12 mouse cellular contexts compared by ENCODE assay signal in the genomic region with DNA sequence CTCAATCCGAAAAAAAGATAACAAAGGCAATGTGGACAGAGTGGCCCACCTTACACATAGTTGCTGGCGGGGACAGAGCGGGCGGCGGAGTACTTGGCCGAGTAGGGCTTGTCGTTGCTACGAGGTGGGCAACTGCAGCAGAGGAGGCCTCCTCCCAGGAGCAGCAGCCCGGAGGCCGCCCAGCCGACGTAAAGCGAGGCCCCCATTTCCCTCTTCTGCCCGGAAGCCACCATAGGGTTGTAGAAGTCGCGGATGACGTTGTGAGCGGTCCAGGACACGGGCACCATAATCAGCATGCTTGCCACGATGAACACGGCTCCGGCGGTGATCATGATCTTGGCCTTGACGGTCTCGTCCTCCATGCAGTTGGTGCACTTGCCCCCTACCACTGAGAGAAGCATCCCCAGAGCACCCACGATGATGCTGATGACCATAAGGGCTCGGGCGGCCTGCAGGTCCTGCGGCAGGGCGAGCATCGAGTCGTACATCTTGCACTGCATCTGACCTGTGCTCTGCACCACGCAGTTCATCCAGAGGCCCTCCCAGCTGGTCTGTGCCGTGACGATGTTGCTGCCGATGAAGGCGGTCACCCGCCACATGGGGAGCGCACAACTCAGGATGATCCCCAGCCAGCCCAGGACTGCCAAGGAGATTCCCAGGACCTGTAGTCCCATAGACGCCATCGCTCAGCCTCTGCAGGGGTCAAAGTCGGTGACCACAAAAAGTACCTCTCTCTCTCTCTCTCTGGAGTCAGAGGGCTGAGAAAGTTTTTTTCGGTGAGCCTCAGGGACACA. TPM values are rescaled to one million over a fixed set of nuclear protein-coding genes. Genes with fewer than 3 reads are reported as not detected.
A peak's percentile ranks its signal among the peaks of the same experiment; 100 is the strongest.
DNase-seq lines count a peak whose midpoint lies in the region; ATAC-seq and TF ChIP-seq lines count a peak whose summit lies in the region.
"Had no signal": no experiment of that assay in that cellular context is flagged by ENCODE, and none has a peak within 500 bp of the region (broad histone marks: within the 10 kb centered on the region; RNA-seq: fewer than 3 reads in every experiment).

No protein-coding gene starts in this region.

- TF ChIP-seq POLR2A in testis, adult 2 months (IDR thresholded peaks at IDR 0.05; ENCODE audit: control insufficient read depth, low read depth, low read length): 0 out of 2 replicates have a peak, but pooled peaks have one; percentile 6

- ATAC-seq in hindbrain, embryonic 16.5 days: no peak
- no peak for ATAC-seq in hindbrain, embryonic 15.5 days (ENCODE audit: low FRiP score, low read depth)
- ATAC-seq in stomach, embryonic 16.5 days (ENCODE audit: insufficient read depth, low FRiP score): 0 out of 2 replicates have a peak, but pooled peaks have one; percentile 10

- 14% methylated on average over 43 of the region's 43 CpGs for WGBS in hindbrain, embryonic 10.5 days
- 18% methylated on average over 43 of the region's 43 CpGs for WGBS in hindbrain, embryonic 16.5 days
- WGBS in hindbrain, embryonic 15.5 days: 24% methylated on average over 41 of the region's 43 CpGs
- WGBS in stomach, embryonic 16.5 days: 21% methylated on average over 43 of the region's 43 CpGs

- peaks cover 23% of the 10 kb centered on the region for H3K4me1 ChIP-seq in hindbrain, embryonic 10.5 days (replicated peaks)
- peaks cover 5% of the 10 kb centered on the region; the same call in 1 of the 2 replicates for H3K4me1 ChIP-seq in hindbrain, embryonic 16.5 days (ENCODE audit: control insufficient read depth, insufficient read depth, low read depth, low read length)
- H3K4me1 ChIP-seq in testis, adult 2 months (ENCODE audit: control insufficient read depth, insufficient read depth, low read length): peaks cover 12% of the 10 kb centered on the region
- H3K4me1 ChIP-seq in hindbrain, embryonic 15.5 days (replicated peaks): 0 out of 2 replicates have a peak, but pooled peaks cover 2% of the 10 kb centered on the region
- peaks cover 17% of the 10 kb centered on the region for H3K4me1 ChIP-seq in stomach, embryonic 16.5 days (ENCODE audit: control insufficient read depth, insufficient read depth, low read length)

- peak overlapping the region; percentile 65 for H3K27ac ChIP-seq in hindbrain, embryonic 10.5 days
- no peak overlapping the region for H3K27ac ChIP-seq in hindbrain, embryonic 16.5 days (ENCODE audit: low read depth, low read length)
- H3K27ac ChIP-seq in testis, adult 2 months (ENCODE audit: control insufficient read depth, insufficient read depth, low read depth, low read length): no peak overlapping the region
- no peak overlapping the region for H3K27ac ChIP-seq in hindbrain, embryonic 15.5 days (replicated peaks)
- H3K27ac ChIP-seq in stomach, embryonic 16.5 days (ENCODE audit: low read length): peak overlapping the region; percentile 94
- no peak overlapping the region for H3K27ac ChIP-seq in layer of hippocampus, adult 2 months
- H3K27ac ChIP-seq: neural tube, embryonic 13.5 days had no signal

- H3K9ac ChIP-seq in hindbrain, embryonic 16.5 days (ENCODE audit: low read depth, low read length): no peak overlapping the region
- H3K9ac ChIP-seq in hindbrain, embryonic 15.5 days: no peak overlapping the region
- H3K9ac ChIP-seq in stomach, embryonic 16.5 days (ENCODE audit: low read length): peak overlapping the region; percentile 76
- H3K9ac ChIP-seq: neural tube, embryonic 13.5 days had no signal

- H3K4me3 ChIP-seq in hindbrain, embryonic 10.5 days: peak overlapping the region; percentile 42
- no peak overlapping the region for H3K4me3 ChIP-seq in hindbrain, embryonic 16.5 days (ENCODE audit: low read length)
- peak overlapping the region; percentile 34 for H3K4me3 ChIP-seq in testis, adult 2 months (ENCODE audit: control insufficient read depth, low read depth, low read length)
- no peak overlapping the region for H3K4me3 ChIP-seq in hindbrain, embryonic 15.5 days
- peak overlapping the region; percentile 54 for H3K4me3 ChIP-seq in stomach, embryonic 16.5 days (replicated peaks; ENCODE audit: low read length)
- no peak overlapping the region for H3K4me3 ChIP-seq in layer of hippocampus, adult 2 months
- H3K4me3 ChIP-seq: neural tube, embryonic 13.5 days had no signal

- peaks cover 51% of the 10 kb centered on the region for H3K27me3 ChIP-seq in hindbrain, embryonic 10.5 days (ENCODE audit: insufficient read depth, poor library complexity, severe bottlenecking)
- H3K27me3 ChIP-seq in hindbrain, embryonic 16.5 days (replicated peaks; ENCODE audit: control insufficient read depth, insufficient read depth, low read length): peaks cover 12% of the 10 kb centered on the region
- H3K27me3 ChIP-seq in testis, adult 2 months (ENCODE audit: control insufficient read depth, insufficient read depth, low read length): peaks cover 2% of the 10 kb centered on the region; the same call in 1 of the 2 replicates
- H3K27me3 ChIP-seq in hindbrain, embryonic 15.5 days: peaks cover 21% of the 10 kb centered on the region
- H3K27me3 ChIP-seq in stomach, embryonic 16.5 days (ENCODE audit: control insufficient read depth, insufficient read depth, low read length): no peaks in the 10 kb centered on the region

- H3K9me3 ChIP-seq in hindbrain, embryonic 10.5 days: no peaks in the 10 kb centered on the region
- H3K9me3 ChIP-seq in hindbrain, embryonic 16.5 days (ENCODE audit: control insufficient read depth, low read length): no peaks in the 10 kb centered on the region
- no peaks in the 10 kb centered on the region for H3K9me3 ChIP-seq in hindbrain, embryonic 15.5 days
- no peaks in the 10 kb centered on the region for H3K9me3 ChIP-seq in stomach, embryonic 16.5 days (replicated peaks; ENCODE audit: control insufficient read depth, low read length)
- H3K9me3 ChIP-seq: neural tube, embryonic 13.5 days had no signal

- TF ChIP-seq CTCF in testis, adult 2 months (IDR thresholded peaks at IDR 0.05; ENCODE audit: control insufficient read depth, insufficient read depth, insufficient replicate concordance, low read depth, low read length): no peak
- TF ChIP-seq CTCF in layer of hippocampus, adult 2 months (conservative IDR thresholded peaks at IDR 0.05): no peak

- no peak overlapping the region for H3K4me2 ChIP-seq in hindbrain, embryonic 16.5 days (ENCODE audit: low read length)
- peak overlapping the region; percentile 1; the same call in 1 of the 2 replicates for H3K4me2 ChIP-seq in hindbrain, embryonic 15.5 days
- peak overlapping the region; percentile 38 for H3K4me2 ChIP-seq in stomach, embryonic 16.5 days (ENCODE audit: low read depth, low read length)
- H3K4me2 ChIP-seq: neural tube, embryonic 13.5 days had no signal

- no peaks in the 10 kb centered on the region for H3K36me3 ChIP-seq in hindbrain, embryonic 10.5 days
- H3K36me3 ChIP-seq in hindbrain, embryonic 16.5 days (ENCODE audit: control insufficient read depth, insufficient read depth, low read length): no peaks in the 10 kb centered on the region
- H3K36me3 ChIP-seq in testis, adult 2 months (ENCODE audit: control insufficient read depth, insufficient read depth, low read length): no peaks in the 10 kb centered on the region
- H3K36me3 ChIP-seq in hindbrain, embryonic 15.5 days: no peaks in the 10 kb centered on the region
- no peaks in the 10 kb centered on the region for H3K36me3 ChIP-seq in stomach, embryonic 16.5 days (ENCODE audit: control insufficient read depth, insufficient read depth, low read length)
- H3K36me3 ChIP-seq: neural tube, embryonic 13.5 days had no signal

- DNase-seq in hindbrain, embryonic 10.5 days (ENCODE audit: low spot score): peak; percentile 20
- DNase-seq in testis, postnatal 10 days (ENCODE audit: low spot score): no peak
- DNase-seq in layer of hippocampus, adult 2 months (ENCODE audit: low spot score in 2 of 2): no peak
- no peak for DNase-seq in cerebellum, postnatal 36 days
- DNase-seq: heart, postnatal 4 days had no signal

RNA-seq across cellular contexts. Expression of a gene that starts 0.5 kb away (rescaled TPM):
- 9.9 and 11.0 TPM in 2 replicates for polyA plus RNA-seq in hindbrain, embryonic 10.5 days (2016; fragmentation: Nextera tagmentation; extraction: Ambion mirVana)
- not detected in 2 replicates for polyA plus RNA-seq in hindbrain, embryonic 16.5 days (2015; fragmentation: Nextera tagmentation; extraction: Ambion mirVana)
- polyA plus RNA-seq in testis, adult 2 months (2012; rRNA removed): 0.21 and 4.0 TPM in 2 replicates
- 0.10 TPM in 1 of 2 replicates, not detected in the other for polyA plus RNA-seq in hindbrain, embryonic 15.5 days (2015; fragmentation: Nextera tagmentation; extraction: Ambion mirVana)
- polyA plus RNA-seq in stomach, embryonic 16.5 days (2015; fragmentation: Nextera tagmentation; extraction: Ambion mirVana): 73.1 and 90.8 TPM in 2 replicates
- total RNA-seq in layer of hippocampus, adult 2 months (2021): not detected
- total RNA-seq: left cerebral cortex, postnatal 36 days had no signal

RNA-seq across cellular contexts. Expression of a gene that starts 14.1 kb away (rescaled TPM):
- polyA plus RNA-seq in hindbrain, embryonic 10.5 days (2016; fragmentation: Nextera tagmentation; extraction: Ambion mirVana): 12.0 and 12.6 TPM in 2 replicates
- polyA plus RNA-seq in hindbrain, embryonic 16.5 days (2015; fragmentation: Nextera tagmentation; extraction: Ambion mirVana): 5.2 and 7.0 TPM in 2 replicates
- 6.3 and 6.9 TPM in 2 replicates for polyA plus RNA-seq in testis, adult 2 months (2012; rRNA removed)
- polyA plus RNA-seq in hindbrain, embryonic 15.5 days (2015; fragmentation: Nextera tagmentation; extraction: Ambion mirVana): 6.5 and 6.8 TPM in 2 replicates
- 14.1 and 14.8 TPM in 2 replicates for polyA plus RNA-seq in stomach, embryonic 16.5 days (2015; fragmentation: Nextera tagmentation; extraction: Ambion mirVana)
- total RNA-seq in layer of hippocampus, adult 2 months (2021): 10 to 100 TPM in 1 of 2 experiments, 1 to 10 TPM in 1; 8.2 to 10.8 TPM

RNA-seq across cellular contexts. Expression of a gene that starts 30.9 kb away (rescaled TPM):
- 2.8 and 3.9 TPM in 2 replicates for polyA plus RNA-seq in hindbrain, embryonic 10.5 days (2016; fragmentation: Nextera tagmentation; extraction: Ambion mirVana)
- polyA plus RNA-seq in hindbrain, embryonic 16.5 days (2015; fragmentation: Nextera tagmentation; extraction: Ambion mirVana): not detected in 2 replicates
- 11.2 and 12.2 TPM in 2 replicates for polyA plus RNA-seq in testis, adult 2 months (2012; rRNA removed)
- 0.23 TPM in 1 of 2 replicates, not detected in the other for polyA plus RNA-seq in hindbrain, embryonic 15.5 days (2015; fragmentation: Nextera tagmentation; extraction: Ambion mirVana)
- 8.6 and 13.5 TPM in 2 replicates for polyA plus RNA-seq in stomach, embryonic 16.5 days (2015; fragmentation: Nextera tagmentation; extraction: Ambion mirVana)
- total RNA-seq in layer of hippocampus, adult 2 months (2021): not detected
- total RNA-seq: heart, postnatal 4 days; left cerebral cortex, postnatal 36 days had no signal

RNA-seq across cellular contexts. Expression of a gene that starts 39.7 kb away (rescaled TPM):
- polyA plus RNA-seq in hindbrain, embryonic 10.5 days (2016; fragmentation: Nextera tagmentation; extraction: Ambion mirVana): not detected in 2 replicates
- not detected in 2 replicates for polyA plus RNA-seq in hindbrain, embryonic 16.5 days (2015; fragmentation: Nextera tagmentation; extraction: Ambion mirVana)
- polyA plus RNA-seq in testis, adult 2 months (2012; rRNA removed): 293 and 298 TPM in 2 replicates
- polyA plus RNA-seq in hindbrain, embryonic 15.5 days (2015; fragmentation: Nextera tagmentation; extraction: Ambion mirVana): not detected in 2 replicates
- not detected in 2 replicates for polyA plus RNA-seq in stomach, embryonic 16.5 days (2015; fragmentation: Nextera tagmentation; extraction: Ambion mirVana)
- not detected for total RNA-seq in layer of hippocampus, adult 2 months (2021)
- total RNA-seq: heart, postnatal 4 days; left cerebral cortex, postnatal 36 days; MEL had no signal
- polyA plus RNA-seq: neural tube, embryonic 13.5 days had no signal

RNA-seq across cellular contexts. Expression of a gene that starts 39.8 kb away (rescaled TPM):
- 7.9 and 16.3 TPM in 2 replicates for polyA plus RNA-seq in hindbrain, embryonic 10.5 days (2016; fragmentation: Nextera tagmentation; extraction: Ambion mirVana)
- 4.2 and 4.6 TPM in 2 replicates for polyA plus RNA-seq in hindbrain, embryonic 16.5 days (2015; fragmentation: Nextera tagmentation; extraction: Ambion mirVana)
- 8.7 and 19.7 TPM in 2 replicates for polyA plus RNA-seq in testis, adult 2 months (2012; rRNA removed)
- polyA plus RNA-seq in hindbrain, embryonic 15.5 days (2015; fragmentation: Nextera tagmentation; extraction: Ambion mirVana): 2.2 and 2.8 TPM in 2 replicates
- polyA plus RNA-seq in stomach, embryonic 16.5 days (2015; fragmentation: Nextera tagmentation; extraction: Ambion mirVana): 83.9 and 89.2 TPM in 2 replicates
- under 1 TPM in 1 of 2 experiments, not detected in 1; 0.37 TPM for total RNA-seq in layer of hippocampus, adult 2 months (2021)
- total RNA-seq: MEL had no signal

Comparison
In these comparisons a context has a peak if more than half of its experiments do, and no peak if none do; other contexts are left out.
1. H3K27ac ChIP-seq: peak in hindbrain, embryonic 10.5 days (single experiment) and stomach, embryonic 16.5 days (single experiment); none in hindbrain, embryonic 16.5 days (single experiment), testis, adult 2 months (single experiment), hindbrain, embryonic 15.5 days (single experiment) and layer of hippocampus, adult 2 months (single experiment).
2. H3K4me3 ChIP-seq: peak in hindbrain, embryonic 10.5 days (single experiment), testis, adult 2 months (single experiment) and stomach, embryonic 16.5 days (single experiment); none in hindbrain, embryonic 16.5 days (single experiment), hindbrain, embryonic 15.5 days (single experiment) and layer of hippocampus, adult 2 months (single experiment).